Mouse (Mus musculus): ENCODE data around the gene Polr3e.

DNA sequence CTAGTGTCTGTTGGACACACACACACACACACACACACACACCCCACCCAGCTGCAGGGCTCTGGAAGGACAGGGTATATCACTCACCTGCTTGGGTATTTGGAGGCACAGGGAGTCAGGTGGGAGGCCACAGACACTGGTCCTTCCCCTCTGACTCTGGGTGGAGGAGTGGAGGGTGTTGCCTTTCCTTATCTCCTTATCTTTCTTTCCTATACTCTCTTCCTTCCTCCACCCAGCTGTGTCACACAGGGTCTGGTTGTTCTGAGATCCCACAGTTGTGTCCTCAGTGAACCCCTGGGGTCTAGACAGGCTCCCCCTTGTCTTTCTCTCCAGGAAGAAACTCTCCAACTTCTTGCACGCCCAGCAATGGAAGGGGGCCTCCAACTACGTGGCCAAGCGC is 37.6 kb upstream of the Polr3e start:
- TF ChIP-seq POLR2AphosphoS2 (IDR thresholded peaks at IDR 0.05; ENCODE audit: low read depth, low read length), result no peak
- no peak for TF ChIP-seq USF2 (conservative IDR thresholded peaks at IDR 0.05; ENCODE audit: low read depth, low read length)
- TF ChIP-seq CHD2 (IDR thresholded peaks at IDR 0.05; ENCODE audit: low read length), result no peak
- no peak for TF ChIP-seq IRF4 (IDR thresholded peaks at IDR 0.05; ENCODE audit: low read depth, low read length)
- no peak for TF ChIP-seq USF1 (IDR thresholded peaks at IDR 0.05; ENCODE audit: low read depth, low read length)
- no peak for TF ChIP-seq TBP (conservative IDR thresholded peaks at IDR 0.05; ENCODE audit: low read depth, low read length)
- no peak for TF ChIP-seq UBTF (IDR thresholded peaks at IDR 0.05; ENCODE audit: low read depth, low read length)
